Mouse (Mus musculus): Measurements from ENCODE around the gene Ttc4. TPM values are rescaled to one million over a fixed set of nuclear protein-coding genes. Genes with fewer than 3 reads are reported as not detected.

Ttc4 gene
- polyA plus RNA-seq, 1 experiment from 2014 or later: 63.7 TPM

GRCm38 (mm10) chr4:106630333-106631220 lies 48.2 kb downstream of the Ttc4 start:
- peaks cover 11% of the 10 kb centered on the region for H3K4me1 ChIP-seq (replicated peaks; ENCODE audit: insufficient read depth, low read length)
- 16% methylated on average over 14 of the region's 14 CpGs for WGBS
- H3K36me3 ChIP-seq (ENCODE audit: insufficient read depth, low read length): no peaks in the 10 kb centered on the region
- DNase-seq (ENCODE audit: low spot score) (peak; percentile 73), ATAC-seq (replicated peaks; ENCODE audit: low FRiP score, low read depth) (no peak)
- H3K27ac ChIP-seq: 0 out of 2 replicates have a peak overlapping the region, but pooled peaks have one; percentile 68
- no peak overlapping the region for H3K4me2 ChIP-seq (ENCODE audit: low read length)
- H3K27me3 ChIP-seq (ENCODE audit: insufficient read depth, low read length): no peaks in the 10 kb centered on the region
- H3K9ac ChIP-seq (ENCODE audit: low read depth, low read length): no peak overlapping the region
- no peak overlapping the region for H3K4me3 ChIP-seq (replicated peaks; ENCODE audit: low read depth, low read length)
- TF ChIP-seq CTCF (IDR thresholded peaks at IDR 0.05; ENCODE audit: low read depth): peak; percentile 88
- no peaks in the 10 kb centered on the region for H3K9me3 ChIP-seq (replicated peaks; ENCODE audit: low read length)

- 48% methylated on average over 5 of the region's 5 CpGs for whole genome bisulfite sequencing
- H3K4me2 ChIP-seq (ENCODE audit: low read length): no peak overlapping the region
- TF ChIP-seq CTCF (IDR thresholded peaks at IDR 0.05; ENCODE audit: low read depth): no peak
- H3K36me3 ChIP-seq (ENCODE audit: insufficient read depth, low read length): no peaks in the 10 kb centered on the region
- H3K4me3 ChIP-seq (replicated peaks; ENCODE audit: low read depth, low read length): no peak overlapping the region
- H3K9ac ChIP-seq (ENCODE audit: low read depth, low read length): no peak overlapping the region
- DNase-seq (ENCODE audit: low spot score) (no peak), ATAC-seq (replicated peaks; ENCODE audit: low FRiP score, low read depth) (0 out of 2 replicates have a peak, but pooled peaks have one; percentile 18)
- no peaks in the 10 kb centered on the region for H3K27me3 ChIP-seq (ENCODE audit: insufficient read depth, low read length)
- H3K4me1 ChIP-seq (replicated peaks; ENCODE audit: insufficient read depth, low read length): peaks cover 11% of the 10 kb centered on the region
- H3K9me3 ChIP-seq (replicated peaks; ENCODE audit: low read length): no peaks in the 10 kb centered on the region
- H3K27ac ChIP-seq: peak overlapping the region; percentile 68
Observed at GRCm38 (mm10) chr4:106629374-106629773, 49.4 kb downstream of the Ttc4 start.

GRCm38 (mm10) chr4:106628650-106629360 lies 49.9 kb downstream of the Ttc4 start:
- H3K9ac ChIP-seq (ENCODE audit: low read depth, low read length): no peak overlapping the region
- DNase-seq (ENCODE audit: low spot score) (no peak), ATAC-seq (replicated peaks; ENCODE audit: low FRiP score, low read depth) (peak; percentile 79)
- peaks cover 11% of the 10 kb centered on the region for H3K4me1 ChIP-seq (replicated peaks; ENCODE audit: insufficient read depth, low read length)
- H3K9me3 ChIP-seq (replicated peaks; ENCODE audit: low read length): no peaks in the 10 kb centered on the region
- WGBS: 30% methylated on average over 9 of the region's 9 CpGs
- TF ChIP-seq CTCF (IDR thresholded peaks at IDR 0.05; ENCODE audit: low read depth): no peak
- H3K4me3 ChIP-seq (replicated peaks; ENCODE audit: low read depth, low read length): no peak overlapping the region
- no peak overlapping the region for H3K4me2 ChIP-seq (ENCODE audit: low read length)
- peak overlapping the region; percentile 70 for H3K27ac ChIP-seq
- no peaks in the 10 kb centered on the region for H3K27me3 ChIP-seq (ENCODE audit: insufficient read depth, low read length)
- H3K36me3 ChIP-seq (ENCODE audit: insufficient read depth, low read length): no peaks in the 10 kb centered on the region

- Histone ChIP-seq H3K4me3 (replicated peaks; ENCODE audit: low read depth, low read length) (no peak overlapping the region), H3K9me3 (replicated peaks; ENCODE audit: low read length) (no peaks in the 10 kb centered on the region), H3K27ac (no peak overlapping the region), H3K4me2 (ENCODE audit: low read length) (no peak overlapping the region), H3K9ac (ENCODE audit: low read depth, low read length) (no peak overlapping the region), H3K4me1 (replicated peaks; ENCODE audit: insufficient read depth, low read length) (peaks cover 11% of the 10 kb centered on the region), H3K36me3 (ENCODE audit: insufficient read depth, low read length) (no peaks in the 10 kb centered on the region), H3K27me3 (ENCODE audit: insufficient read depth, low read length) (peaks cover 6% of the 10 kb centered on the region)
- DNase-seq (ENCODE audit: low spot score): no peak
- no peak for TF ChIP-seq CTCF (IDR thresholded peaks at IDR 0.05; ENCODE audit: low read depth)
- no peak for ATAC-seq (replicated peaks; ENCODE audit: low FRiP score, low read depth)
- WGBS: 82% methylated on average over 5 of the region's 5 CpGs
Observed at GRCm38 (mm10) chr4:106627809-106628208, 50.9 kb downstream of the Ttc4 start.

- DNase-seq (ENCODE audit: low spot score): no peak
- ATAC-seq (replicated peaks; ENCODE audit: low FRiP score, low read depth): no peak
- Histone ChIP-seq H3K4me2 (ENCODE audit: low read length) (no peak overlapping the region), H3K4me3 (replicated peaks; ENCODE audit: low read depth, low read length) (no peak overlapping the region), H3K9me3 (replicated peaks; ENCODE audit: low read length) (no peaks in the 10 kb centered on the region), H3K4me1 (replicated peaks; ENCODE audit: insufficient read depth, low read length) (0 out of 2 replicates have a peak, but pooled peaks cover 7% of the 10 kb centered on the region), H3K36me3 (ENCODE audit: insufficient read depth, low read length) (no peaks in the 10 kb centered on the region), H3K27ac (no peak overlapping the region), H3K9ac (ENCODE audit: low read depth, low read length) (no peak overlapping the region), H3K27me3 (ENCODE audit: insufficient read depth, low read length) (peaks cover 16% of the 10 kb centered on the region)
- WGBS: 89% methylated on average over 10 of the region's 10 CpGs
- no peak for TF ChIP-seq CTCF (IDR thresholded peaks at IDR 0.05; ENCODE audit: low read depth)
Observed at GRCm38 (mm10) chr4:106624271-106624670, 54.5 kb downstream of the Ttc4 start.

- no peak overlapping the region for H3K27ac ChIP-seq
- H3K4me3 ChIP-seq (replicated peaks; ENCODE audit: low read depth, low read length): 0 out of 2 replicates have a peak overlapping the region, but pooled peaks have one; percentile 15
- H3K27me3 ChIP-seq (ENCODE audit: insufficient read depth, low read length): peaks cover 16% of the 10 kb centered on the region
- 0 out of 2 replicates have a peak, but pooled peaks cover 5% of the 10 kb centered on the region for H3K4me1 ChIP-seq (replicated peaks; ENCODE audit: insufficient read depth, low read length)
- no peak overlapping the region for H3K9ac ChIP-seq (ENCODE audit: low read depth, low read length)
- peak overlapping the region; percentile 43 for H3K4me2 ChIP-seq (ENCODE audit: low read length)
- DNase-seq (ENCODE audit: low spot score) (no peak), ATAC-seq (replicated peaks; ENCODE audit: low FRiP score, low read depth) (no peak)
- no peaks in the 10 kb centered on the region for H3K36me3 ChIP-seq (ENCODE audit: insufficient read depth, low read length)
- TF ChIP-seq CTCF (IDR thresholded peaks at IDR 0.05; ENCODE audit: low read depth): no peak
- H3K9me3 ChIP-seq (replicated peaks; ENCODE audit: low read length): no peaks in the 10 kb centered on the region
- 25% methylated on average over 25 of the region's 28 CpGs for WGBS
Observed at GRCm38 (mm10) chr4:106622712-106623111, 56.0 kb downstream of the Ttc4 start.
